Mouse (Mus musculus) erythroid progenitor cell, adult 5-6 weeks (primary cell): ENCODE measurements around the gene Nploc4. TPM values are rescaled to one million over a fixed set of nuclear protein-coding genes. Genes with fewer than 3 reads are reported as not detected.

Source experiments
- ATAC-seq: replicated peaks from 2 replicates; pipeline ENCODE4 v1.8.0; 2016; ENCODE audit warnings: moderate number of reproducible peaks, mild to moderate bottlenecking, moderate TSS enrichment, inconsistent platforms; ENCODE audit not compliant: poor library complexity, low FRiP score, severe bottlenecking
- total RNA-seq, 2 experiments: library from RNA; stranded (forward) in 1 of 2; stranded (reverse) in 1 of 2; fragments of 150-400 nt in 1 of 2; fragments of 186-747, 209-891 nt in 1 of 2; gene quantifications; 2 replicates each; pipeline versions ENCODE4 v1.2.3 to v1.2.4; 2015 to 2017; ENCODE audit warnings: low replicate concordance in 2 of 2

The Nploc4 gene
- total RNA-seq (2015; ENCODE audit: low replicate concordance) (35.2 and 47.6 TPM in 2 replicates), total RNA-seq (2017; ENCODE audit: low replicate concordance) (63.8 and 65.8 TPM in 2 replicates)

- peak; percentile 90 for ATAC-seq
Observed at GRCm38 (mm10) chr11:120437152-120437856, at the start of gene Nploc4. Gene Nploc4 (minus strand): TSS chr11:120437708.

- ATAC-seq = no peak
Observed at GRCm38 (mm10) chr11:120485251-120485650, 47.7 kb upstream of the Nploc4 start.

- ATAC-seq = peak; percentile 86
Observed at GRCm38 (mm10) chr11:120484265-120484981, 46.9 kb upstream of the Nploc4 start, which contains the start of gene Mrpl12. Gene Mrpl12 (plus strand): TSS chr11:120484613.

- ATAC-seq = no peak
Observed at GRCm38 (mm10) chr11:120483448-120483934, 46.0 kb upstream of the Nploc4 start.

GRCm38 (mm10) chr11:120472052-120472451 is 34.5 kb upstream of the Nploc4 start:
- no peak for ATAC-seq

GRCm38 (mm10) chr11:120467736-120468092 is 30.2 kb upstream of the Nploc4 start:
- no peak; the same call in 1 of the 2 replicates for ATAC-seq

- ATAC-seq = peak; percentile 96
Observed at GRCm38 (mm10) chr11:120467051-120467735, 29.7 kb upstream of the Nploc4 start, which contains the start of gene Arl16. Gene Arl16 (minus strand): TSS chr11:120467607.

- ATAC-seq = no peak
Observed at GRCm38 (mm10) chr11:120465521-120465920, 28.0 kb upstream of the Nploc4 start.

- no peak for ATAC-seq
Observed at GRCm38 (mm10) chr11:120464365-120464764, 26.9 kb upstream of the Nploc4 start.

GRCm38 (mm10) chr11:120463536-120463935 is 26.0 kb upstream of the Nploc4 start:
- no peak for ATAC-seq

- ATAC-seq = no peak
Observed at GRCm38 (mm10) chr11:120458847-120459597, 21.5 kb upstream of the Nploc4 start.

GRCm38 (mm10) chr11:120457772-120458751 is 20.6 kb upstream of the Nploc4 start, which contains the start of the genes Oxld1 and Ccdc137:
Gene Oxld1 (minus strand): TSS chr11:120458068.
Gene Ccdc137 (plus strand): TSS chr11:120458115.
- peak; percentile 68 for ATAC-seq

GRCm38 (mm10) chr11:120457370-120457769 is 19.9 kb upstream of the Nploc4 start:
- ATAC-seq = peak; percentile 37

GRCm38 (mm10) chr11:120455413-120455812 is 17.9 kb upstream of the Nploc4 start:
- ATAC-seq = peak; percentile 72

- ATAC-seq = no peak
Observed at GRCm38 (mm10) chr11:120454965-120455364, 17.5 kb upstream of the Nploc4 start.

- ATAC-seq = no peak
Observed at GRCm38 (mm10) chr11:120453306-120453705, 15.8 kb upstream of the Nploc4 start, which contains the start of gene Pde6g. Gene Pde6g (minus strand): TSS chr11:120453500.

- ATAC-seq = no peak
Observed at GRCm38 (mm10) chr11:120452246-120452645, 14.7 kb upstream of the Nploc4 start.

GRCm38 (mm10) chr11:120447179-120447578 is 9.7 kb upstream of the Nploc4 start:
- no peak for ATAC-seq
